Mouse (Mus musculus) kidney, embryonic 15.5 days (tissue): Measurements from ENCODE around the gene Icmt. TPM values are rescaled to one million over a fixed set of nuclear protein-coding genes. Genes with fewer than 3 reads are reported as not detected.

ENCODE experiments used
- ATAC-seq: fragments of 200-750 bp; cut with Nextera tagmentation; replicated peaks from 2 replicates; pipeline ENCODE4 v1.8.0; 2017; ENCODE audit warnings: moderate TSS enrichment; ENCODE audit not compliant: low FRiP score
- H3K27ac ChIP-seq: fragments of 300-500 bp; sonication (generic); 2 replicates; pipeline ENCODE4 v1.5.1; 2015; ENCODE audit warnings: mild to moderate bottlenecking, inconsistent platforms
- H3K27me3 ChIP-seq: fragments of 300-500 bp; sonication (generic); 2 replicates; pipeline ENCODE4 v1.6.1; 2015; ENCODE audit warnings: inconsistent platforms
- H3K36me3 ChIP-seq: fragments of 300-500 bp; sonication (generic); 2 replicates; pipeline ENCODE4 v1.6.1; 2015; ENCODE audit warnings: inconsistent platforms
- H3K4me1 ChIP-seq: fragments of 300-500 bp; sonication (generic); 2 replicates; pipeline ENCODE4 v1.6.1; 2015; ENCODE audit warnings: inconsistent platforms
- H3K4me2 ChIP-seq: fragments of 300-500 bp; sonication (generic); 2 replicates; pipeline ENCODE4 v1.6.1; 2015; ENCODE audit warnings: moderate library complexity, mild to moderate bottlenecking, inconsistent platforms
- H3K4me3 ChIP-seq: fragments of 300-500 bp; sonication (generic); replicated peaks from 2 replicates; pipeline ENCODE4 v1.5.1; 2015; ENCODE audit warnings: mild to moderate bottlenecking, inconsistent platforms
- H3K9ac ChIP-seq: fragments of 300-500 bp; sonication (generic); 2 replicates; pipeline ENCODE4 v1.6.1; 2015; ENCODE audit warnings: mild to moderate bottlenecking, inconsistent platforms
- H3K9me3 ChIP-seq: fragments of 300-500 bp; sonication (generic); replicated peaks from 2 replicates; pipeline ENCODE4 v1.6.1; 2016; ENCODE audit warnings: inconsistent platforms
- WGBS: fragments of 180-500 bp; shearing (Covaris S2); methylation state at CpG from one replicate; pipeline ENCODE4 v1.1.7; 2015; ENCODE audit warnings: mixed read lengths; 5-methylcytosine and 5-hydroxymethylcytosine counted together
- polyA plus RNA-seq: library from polyadenylated mRNA; unstranded; fragments of >200 nt; fragmentation: Nextera tagmentation; extraction: Ambion mirVana; gene quantifications from 2 replicates; pipeline ENCODE4 v1.2.1, GENCODE M21; 2015

Gene Icmt
- polyA plus RNA-seq, 1 experiment from 2014 or later = 28.7 TPM

- H3K4me3 ChIP-seq = no peak overlapping the region
These were observed 10.5 kb downstream of the Icmt start for GRCm38 (mm10) chr4:152307542-152307941.

DNA sequence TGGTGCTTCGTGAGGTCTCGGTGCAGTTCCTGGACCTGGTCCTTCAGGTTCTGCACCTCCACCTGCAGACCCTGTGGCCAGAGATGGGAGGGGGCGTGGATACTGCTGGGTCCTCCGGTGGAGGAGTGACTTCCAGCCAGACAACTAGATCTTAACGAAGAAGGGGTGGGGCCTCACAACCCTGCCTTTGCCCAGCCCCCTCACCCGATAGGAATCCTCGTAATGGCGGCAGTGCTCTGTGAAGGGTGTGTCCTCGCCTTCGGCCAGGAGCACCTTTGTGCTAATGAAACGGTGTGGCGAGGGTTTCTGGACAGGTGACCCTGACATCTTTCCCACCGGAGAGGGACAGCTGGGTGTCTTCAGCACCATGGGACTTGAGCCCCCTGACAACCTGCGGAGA, 15.2 kb downstream of the Icmt start:
- H3K27me3 ChIP-seq = peaks cover 76% of the 10 kb centered on the region
- 0 out of 2 replicates have a peak overlapping the region, but pooled peaks have one; percentile 37 for H3K9ac ChIP-seq
- WGBS = 4% methylated on average over 14 of the region's 14 CpGs
- ATAC-seq = no peak
- H3K4me1 ChIP-seq = peaks cover 39% of the 10 kb centered on the region
- H3K27ac ChIP-seq = no peak overlapping the region
- no peaks in the 10 kb centered on the region for H3K9me3 ChIP-seq
- peak overlapping the region; percentile 79 for H3K4me2 ChIP-seq
- peaks cover 13% of the 10 kb centered on the region; the same call in 1 of the 2 replicates for H3K36me3 ChIP-seq
- H3K4me3 ChIP-seq = peak overlapping the region; percentile 42

More at GRCm38 (mm10) chr4:152307542-152307941, 10.5 kb downstream of the Icmt start:
- ATAC-seq = no peak
- peaks cover 44% of the 10 kb centered on the region for H3K36me3 ChIP-seq
- H3K4me1 ChIP-seq = peaks cover 14% of the 10 kb centered on the region
- H3K4me2 ChIP-seq = no peak overlapping the region
- no peak overlapping the region for H3K27ac ChIP-seq
- 88% methylated on average over 9 of the region's 9 CpGs for WGBS
- peaks cover 29% of the 10 kb centered on the region for H3K27me3 ChIP-seq
- H3K9ac ChIP-seq = no peak overlapping the region
- H3K9me3 ChIP-seq = no peaks in the 10 kb centered on the region

- H3K9me3 ChIP-seq = no peaks in the 10 kb centered on the region
- WGBS = under 1% methylated on average over 29 of the region's 29 CpGs
- no peak overlapping the region for H3K27ac ChIP-seq
- peak overlapping the region; percentile 42 for H3K4me3 ChIP-seq
- peaks cover 86% of the 10 kb centered on the region for H3K27me3 ChIP-seq
- 0 out of 2 replicates have a peak, but pooled peaks cover 6% of the 10 kb centered on the region for H3K36me3 ChIP-seq
- peaks cover 42% of the 10 kb centered on the region for H3K4me1 ChIP-seq
- peak overlapping the region; percentile 37; the same call in 1 of the 2 replicates for H3K9ac ChIP-seq
- peak overlapping the region; percentile 79 for H3K4me2 ChIP-seq
- peak; percentile 66; the same call in 1 of the 2 replicates for ATAC-seq
These were observed 16.2 kb downstream of the Icmt start for GRCm38 (mm10) chr4:152313211-152313632.

DNA sequence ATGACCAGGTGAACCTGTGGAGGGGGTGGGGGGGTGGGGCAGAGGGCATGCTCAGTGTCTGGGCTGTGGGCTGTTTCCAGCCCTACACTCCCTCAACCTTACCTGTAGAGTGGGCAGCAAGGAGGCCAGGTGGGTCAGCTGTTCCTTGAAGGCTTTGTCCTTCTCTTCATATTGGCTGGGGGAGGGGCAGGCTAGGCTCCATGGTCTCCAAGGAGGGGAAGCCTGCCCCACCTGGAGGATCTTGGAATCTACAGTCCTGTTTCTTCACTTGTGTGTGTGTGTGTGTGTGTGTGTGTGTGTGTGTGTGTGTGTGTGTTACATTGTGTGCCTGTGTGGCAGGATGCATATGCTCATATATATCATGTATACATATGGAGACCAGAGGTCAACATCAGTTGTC, 16.9 kb downstream of the Icmt start:
- peak overlapping the region; percentile 79 for H3K4me2 ChIP-seq
- peak; percentile 13; the same call in 1 of the 2 replicates for ATAC-seq

GRCm38 (mm10) chr4:152315498-152316213, 18.6 kb downstream of the Icmt start:
- Histone ChIP-seq H3K4me2 (peak overlapping the region; percentile 65), H3K4me3 (peak overlapping the region; percentile 38), H3K36me3 (no peaks in the 10 kb centered on the region), H3K9me3 (no peaks in the 10 kb centered on the region), H3K4me1 (peaks cover 51% of the 10 kb centered on the region), H3K27me3 (peaks cover 79% of the 10 kb centered on the region), H3K9ac (peak overlapping the region; percentile 14; the same call in 1 of the 2 replicates), H3K27ac (no peak overlapping the region)
- under 1% methylated on average over 43 of the region's 43 CpGs for WGBS
- ATAC-seq = no peak

More for the DNA sequence above, 16.9 kb downstream of the Icmt start:
- no peak overlapping the region for H3K9ac ChIP-seq
- 0 out of 2 replicates have a peak, but pooled peaks cover 4% of the 10 kb centered on the region for H3K36me3 ChIP-seq
- peaks cover 89% of the 10 kb centered on the region for H3K27me3 ChIP-seq
- H3K27ac ChIP-seq = no peak overlapping the region
- peak overlapping the region; percentile 42 for H3K4me3 ChIP-seq
- no peaks in the 10 kb centered on the region for H3K9me3 ChIP-seq
- H3K4me1 ChIP-seq = peaks cover 49% of the 10 kb centered on the region

DNA sequence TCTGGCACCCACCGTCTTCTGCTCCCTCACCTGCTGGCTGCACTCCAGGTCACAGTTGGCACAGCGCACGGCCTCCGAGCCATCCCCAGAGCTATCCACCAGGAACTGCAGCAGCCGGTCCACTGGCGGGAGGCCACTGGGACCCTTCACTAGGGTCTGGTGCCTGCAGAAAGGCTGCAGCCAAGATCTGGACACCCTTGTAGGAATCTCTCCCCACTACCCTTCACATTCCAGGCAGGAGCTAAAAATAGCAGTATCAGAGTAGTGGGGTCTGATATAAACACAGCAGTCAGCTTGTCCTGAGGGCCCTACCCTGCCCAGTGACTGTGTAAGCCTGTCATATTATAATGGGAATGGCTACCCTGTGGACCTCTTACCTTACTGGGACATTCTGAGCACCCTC, 20.6 kb downstream of the Icmt start:
- no peak overlapping the region for H3K4me2 ChIP-seq

DNA sequence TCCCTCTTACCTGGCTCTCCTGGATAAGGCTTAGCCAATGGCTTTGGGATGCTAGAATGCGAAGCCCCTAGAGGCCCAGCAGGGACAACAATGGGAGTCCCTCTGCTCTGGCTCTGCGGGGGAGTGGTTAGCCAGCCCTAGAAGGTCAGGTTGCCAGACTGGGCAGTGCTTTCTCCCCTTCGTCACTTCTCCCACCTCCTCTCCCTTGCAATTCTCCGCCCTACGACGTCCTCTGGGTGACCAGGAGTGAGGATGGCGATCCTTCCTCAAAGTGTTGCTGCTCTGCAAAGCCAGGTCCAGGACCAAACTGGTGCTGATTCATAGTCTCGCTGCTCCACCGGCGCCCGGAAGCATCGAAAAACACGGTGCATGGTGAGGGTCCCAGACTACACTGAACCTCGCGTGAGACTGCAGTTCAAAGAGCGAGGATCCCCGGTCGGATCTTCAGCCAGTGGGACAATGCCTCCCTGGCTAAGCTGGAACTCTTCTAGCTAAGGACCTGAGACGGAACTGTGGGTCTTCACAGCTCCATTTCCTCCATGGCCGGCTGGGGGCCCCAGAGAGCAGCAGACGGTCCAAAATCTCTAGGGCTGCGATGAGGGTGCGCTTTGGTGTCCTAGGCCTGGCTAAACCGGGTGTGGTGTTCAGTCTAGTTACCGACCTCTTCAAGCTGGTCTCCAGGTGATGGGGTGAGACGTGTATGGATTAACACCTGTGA, 21.6 kb downstream of the Icmt start, which contains the start of gene Rnf207:
Gene Rnf207 (minus strand): TSS at position 477 of the 718 bp plus-strand sequence.
- Histone ChIP-seq H3K4me1 (peaks cover 34% of the 10 kb centered on the region), H3K36me3 (no peaks in the 10 kb centered on the region), H3K9ac (no peak within 1 kb of the TSS), H3K4me3 (peak within 1 kb of the TSS; percentile 29), H3K4me2 (peak within 1 kb of the TSS; percentile 62), H3K9me3 (no peaks in the 10 kb centered on the region), H3K27ac (no peak within 1 kb of the TSS), H3K27me3 (peaks cover 49% of the 10 kb centered on the region)
- WGBS = 3% methylated on average over 26 of the region's 26 CpGs
- ATAC-seq = peak; percentile 44

More for the DNA sequence above, 20.6 kb downstream of the Icmt start:
- Histone ChIP-seq H3K4me1 (peaks cover 44% of the 10 kb centered on the region), H3K4me3 (no peak overlapping the region), H3K36me3 (no peaks in the 10 kb centered on the region), H3K9ac (no peak overlapping the region), H3K9me3 (no peaks in the 10 kb centered on the region), H3K27me3 (peaks cover 59% of the 10 kb centered on the region), H3K27ac (no peak overlapping the region)
- 82% methylated on average over 6 of the region's 6 CpGs for WGBS
- ATAC-seq = no peak

DNA sequence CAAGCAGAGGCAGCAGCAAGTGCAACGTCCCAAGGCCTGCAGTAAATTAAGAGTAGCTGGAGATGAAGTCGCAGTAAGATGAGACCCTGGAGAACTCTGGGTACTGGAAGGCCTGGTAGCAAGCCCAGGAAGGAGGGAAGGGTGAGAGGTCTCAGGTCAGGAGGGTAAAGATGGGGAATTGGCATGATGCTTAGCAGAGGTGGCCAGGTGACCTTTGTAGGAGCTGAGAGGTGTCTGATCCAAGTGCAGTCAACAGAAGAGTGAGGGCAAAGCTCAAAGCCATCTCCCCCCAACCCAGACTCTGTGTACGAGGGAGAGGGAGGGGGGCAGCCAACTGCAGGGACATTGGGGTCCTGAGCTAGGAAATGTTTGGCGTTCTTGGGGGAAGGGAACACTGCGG, 24.4 kb downstream of the Icmt start:
- H3K4me3 ChIP-seq = no peak overlapping the region
- H3K27me3 ChIP-seq = peaks cover 21% of the 10 kb centered on the region
- ATAC-seq = no peak
- 37% methylated on average over 5 of the region's 5 CpGs for WGBS
- no peaks in the 10 kb centered on the region for H3K36me3 ChIP-seq
- H3K27ac ChIP-seq = no peak overlapping the region
- H3K9ac ChIP-seq = no peak overlapping the region
- peaks cover 16% of the 10 kb centered on the region for H3K4me1 ChIP-seq
- no peaks in the 10 kb centered on the region for H3K9me3 ChIP-seq
- no peak overlapping the region for H3K4me2 ChIP-seq

- 55% methylated on average over 16 of the region's 16 CpGs for WGBS
- H3K4me1 ChIP-seq = peaks cover 20% of the 10 kb centered on the region
- H3K4me3 ChIP-seq = peak overlapping the region; percentile 99
- peak overlapping the region; percentile 72 for H3K4me2 ChIP-seq
- peak; percentile 23; the same call in 1 of the 2 replicates for ATAC-seq
- no peaks in the 10 kb centered on the region for H3K27me3 ChIP-seq
- H3K9me3 ChIP-seq = no peaks in the 10 kb centered on the region
- peaks cover 25% of the 10 kb centered on the region for H3K36me3 ChIP-seq
- H3K27ac ChIP-seq = 0 out of 2 replicates have a peak overlapping the region, but pooled peaks have one; percentile 46
- no peak overlapping the region for H3K9ac ChIP-seq
These were observed 27.9 kb downstream of the Icmt start for GRCm38 (mm10) chr4:152324641-152325562.

GRCm38 (mm10) chr4:152325574-152326411, 28.8 kb downstream of the Icmt start, which contains the start of gene Rpl22:
Gene Rpl22 (plus strand): TSS chr4:152325742.
- Histone ChIP-seq H3K27me3 (no peaks in the 10 kb centered on the region), H3K4me2 (peak within 1 kb of the TSS; percentile 72), H3K4me1 (peaks cover 20% of the 10 kb centered on the region), H3K36me3 (peaks cover 34% of the 10 kb centered on the region), H3K27ac (peak within 1 kb of the TSS; percentile 83), H3K9ac (peak within 1 kb of the TSS; percentile 99), H3K9me3 (no peaks in the 10 kb centered on the region), H3K4me3 (peak within 1 kb of the TSS; percentile 99)
- under 1% methylated on average over 70 of the region's 70 CpGs for WGBS
- peak; percentile 97 for ATAC-seq
